Mouse (Mus musculus) MEL (cell line): Measurements from ENCODE around the gene Asic3. TPM values are rescaled to one million over a fixed set of nuclear protein-coding genes. Genes with fewer than 3 reads are reported as not detected.

Experiments
- DNase-seq: peaks from one replicate; pipeline ENCODE4 v3.0.0; 2011; ENCODE audit warnings: low read depth, low spot score
- H3K27ac ChIP-seq: 2 replicates; pipeline ENCODE4 v1.5.1; 2012; ENCODE audit warnings: low read depth, mild to moderate bottlenecking, control low read depth, low read length, moderate library complexity; ENCODE audit not compliant: control insufficient read depth
- H3K27me3 ChIP-seq, 2 experiments: fragments of 150-350 bp in 1 of 2; sonication (generic) in 1 of 2; 2 replicates each; pipeline ENCODE4 v1.6.1; 2012; ENCODE audit warnings: low read length in 2 of 2, mild to moderate bottlenecking in 2 of 2, improper control_type of control experiment in 1 of 2, moderate library complexity in 1 of 2; ENCODE audit not compliant: insufficient read depth in 2 of 2, control insufficient read depth in 1 of 2
- H3K36me3 ChIP-seq, 2 experiments: 2 replicates each; pipeline ENCODE4 v1.6.1; 2012 to 2014; ENCODE audit warnings: low read length in 2 of 2, improper control_type of control experiment in 1 of 2, inconsistent platforms in 1 of 2, mild to moderate bottlenecking in 1 of 2; ENCODE audit not compliant: insufficient read depth in 2 of 2, control insufficient read depth in 1 of 2
- H3K4me1 ChIP-seq, 2 experiments: fragments of 150-350 bp in 1 of 2; sonication (generic) in 1 of 2; 2 replicates each; pipeline ENCODE4 v1.6.1; 2012; ENCODE audit warnings: low read length in 2 of 2, improper control_type of control experiment in 1 of 2, mild to moderate bottlenecking in 1 of 2; ENCODE audit not compliant: insufficient read depth in 2 of 2, control insufficient read depth in 1 of 2
- H3K4me3 ChIP-seq, 2 experiments: fragments of 150-350 bp in 1 of 2; sonication (generic) in 1 of 2; 2 replicates each; pipeline ENCODE4 v1.5.1; 2012; ENCODE audit warnings: low read depth in 2 of 2, low read length in 2 of 2, mild to moderate bottlenecking in 2 of 2, moderate library complexity in 2 of 2, control low read depth in 1 of 2, improper control_type of control experiment in 1 of 2; ENCODE audit not compliant: control insufficient read depth in 1 of 2, insufficient read depth in 1 of 2
- H3K79me2 ChIP-seq: 2 replicates; pipeline ENCODE4 v1.6.1; 2012; ENCODE audit warnings: mild to moderate bottlenecking, low read length, moderate library complexity; ENCODE audit not compliant: control insufficient read depth, poor library complexity, insufficient read depth
- H3K9ac ChIP-seq: 2 replicates; pipeline ENCODE4 v1.6.1; 2012; ENCODE audit warnings: low read depth, mild to moderate bottlenecking, control low read depth, low read length, moderate library complexity; ENCODE audit not compliant: control insufficient read depth, poor library complexity, severe bottlenecking
- H3K9me3 ChIP-seq: fragments of 150-350 bp; sonication (generic); replicated peaks from 2 replicates; pipeline ENCODE4 v1.6.1; 2012; ENCODE audit warnings: mild to moderate bottlenecking, low read length, improper control_type of control experiment, moderate library complexity; ENCODE audit not compliant: insufficient read depth
- BHLHE40 ChIP-seq: IDR thresholded peaks from 2 replicates; pipeline ENCODE4 v1.6.1; 2012; ENCODE audit warnings: low read depth, mild to moderate bottlenecking, inconsistent platforms, low read length, improper control_type of control experiment, borderline replicate concordance
- CHD1 ChIP-seq: IDR thresholded peaks from 2 replicates; pipeline ENCODE4 v1.6.1; 2012; ENCODE audit warnings: low read depth, mild to moderate bottlenecking, inconsistent platforms, low read length, improper control_type of control experiment
- CTCF ChIP-seq, 3 experiments: IDR thresholded peaks in 2 of 3; conservative IDR thresholded peaks in 1 of 3; 2 replicates each; pipeline ENCODE4 v1.5.1; 2011 to 2012; ENCODE audit warnings: low read length in 3 of 3, low read depth in 2 of 3, mild to moderate bottlenecking in 2 of 3, improper control_type of control experiment in 1 of 3, inconsistent platforms in 1 of 3, mixed read lengths in 1 of 3, moderate library complexity in 1 of 3; ENCODE audit not compliant: control insufficient read depth in 1 of 3, insufficient read depth in 1 of 3, poor library complexity in 1 of 3, severe bottlenecking in 1 of 3
- E2F4 ChIP-seq: IDR thresholded peaks from 2 replicates; pipeline ENCODE4 v1.6.1; 2011; ENCODE audit warnings: low read depth, low read length, improper control_type of control experiment, borderline replicate concordance
- ELF1 ChIP-seq: IDR thresholded peaks from 2 replicates; pipeline ENCODE4 v1.6.1; 2014; ENCODE audit warnings: low read depth, mild to moderate bottlenecking, inconsistent platforms, low read length, improper control_type of control experiment, moderate library complexity
- EP300 ChIP-seq, 2 experiments: IDR thresholded peaks; 2 replicates each; pipeline ENCODE4 v1.6.1; 2011; ENCODE audit warnings: improper control_type of control experiment in 2 of 2, low read length in 2 of 2, low read depth in 1 of 2, mild to moderate bottlenecking in 1 of 2
- GABPA ChIP-seq: IDR thresholded peaks from 2 replicates; pipeline ENCODE4 v1.6.1; 2012; ENCODE audit warnings: low read depth, mild to moderate bottlenecking, inconsistent platforms, low read length, improper control_type of control experiment, moderate library complexity
- GATA1 ChIP-seq: IDR thresholded peaks from 2 replicates; pipeline ENCODE4 v1.6.1; 2011; ENCODE audit warnings: low read depth, low read length, improper control_type of control experiment
- HCFC1 ChIP-seq: IDR thresholded peaks from 2 replicates; pipeline ENCODE4 v1.6.1; 2012; ENCODE audit warnings: low read depth, mild to moderate bottlenecking, inconsistent platforms, low read length, improper control_type of control experiment, moderate library complexity
- JUND ChIP-seq: IDR thresholded peaks from 2 replicates; pipeline ENCODE4 v1.6.1; 2011; ENCODE audit warnings: low read depth, mild to moderate bottlenecking, improper control_type of control experiment, low read length
- MAFK ChIP-seq: IDR thresholded peaks from 2 replicates; pipeline ENCODE4 v1.6.1; 2011; ENCODE audit warnings: low read depth, mild to moderate bottlenecking, low read length, improper control_type of control experiment, borderline replicate concordance
- MAX ChIP-seq: IDR thresholded peaks from 2 replicates; pipeline ENCODE4 v1.6.1; 2011; ENCODE audit warnings: low read length, improper control_type of control experiment
- MAZ ChIP-seq: IDR thresholded peaks from 2 replicates; pipeline ENCODE4 v1.6.1; 2012; ENCODE audit warnings: low read depth, mild to moderate bottlenecking, inconsistent platforms, low read length, improper control_type of control experiment
- MEF2A ChIP-seq: IDR thresholded peaks from 2 replicates; pipeline ENCODE4 v1.6.1; 2014; ENCODE audit warnings: low read depth, mild to moderate bottlenecking, inconsistent platforms, low read length, improper control_type of control experiment; ENCODE audit not compliant: poor library complexity, insufficient replicate concordance, severe bottlenecking; ENCODE audit errors: extremely low read depth
- NELFE ChIP-seq: IDR thresholded peaks from 2 replicates; pipeline ENCODE4 v1.6.1; 2011; ENCODE audit warnings: low read depth, low read length, improper control_type of control experiment
- NRF1 ChIP-seq: IDR thresholded peaks from 2 replicates; pipeline ENCODE4 v1.6.1; 2014; ENCODE audit warnings: low read depth, mild to moderate bottlenecking, inconsistent platforms, low read length, improper control_type of control experiment, moderate library complexity; ENCODE audit not compliant: poor library complexity, insufficient read depth, severe bottlenecking
- POLR2A ChIP-seq, 2 experiments: IDR thresholded peaks; 2 replicates each; pipeline ENCODE4 v1.6.1; 2011 to 2012; ENCODE audit warnings: low read length in 2 of 2, mild to moderate bottlenecking in 2 of 2, control low read depth in 1 of 2, improper control_type of control experiment in 1 of 2, low read depth in 1 of 2, moderate library complexity in 1 of 2; ENCODE audit not compliant: control insufficient read depth in 1 of 2, insufficient read depth in 1 of 2, poor library complexity in 1 of 2
- POLR2AphosphoS2 ChIP-seq: IDR thresholded peaks from 2 replicates; pipeline ENCODE4 v1.6.1; 2011; ENCODE audit warnings: low read length, improper control_type of control experiment
- POLR2AphosphoS5 ChIP-seq: IDR thresholded peaks from 2 replicates; pipeline ENCODE4 v1.6.1; 2012; ENCODE audit warnings: low read depth, borderline replicate concordance, mild to moderate bottlenecking, inconsistent platforms, low read length, moderate library complexity, mixed read lengths
- RCOR1 ChIP-seq: IDR thresholded peaks from 2 replicates; pipeline ENCODE4 v1.6.1; 2012; ENCODE audit warnings: low read depth, mild to moderate bottlenecking, inconsistent platforms, low read length, improper control_type of control experiment
- SIN3A ChIP-seq: IDR thresholded peaks from 2 replicates; pipeline ENCODE4 v1.6.1; 2012; ENCODE audit warnings: low read length, improper control_type of control experiment, inconsistent platforms
- SMC3 ChIP-seq: IDR thresholded peaks from 2 replicates; pipeline ENCODE4 v1.6.1; 2011; ENCODE audit warnings: low read depth, low read length, improper control_type of control experiment
- TCF12 ChIP-seq: IDR thresholded peaks from 2 replicates; pipeline ENCODE4 v1.6.1; 2014; ENCODE audit warnings: low read depth, mild to moderate bottlenecking, inconsistent platforms, low read length, improper control_type of control experiment, moderate library complexity
- UBTF ChIP-seq: IDR thresholded peaks from 2 replicates; pipeline ENCODE4 v1.6.1; 2012; ENCODE audit warnings: low read depth, mild to moderate bottlenecking, inconsistent platforms, low read length, improper control_type of control experiment, moderate library complexity, borderline replicate concordance; ENCODE audit not compliant: insufficient read depth
- USF1 ChIP-seq: IDR thresholded peaks from 2 replicates; pipeline ENCODE4 v1.6.1; 2014; ENCODE audit warnings: low read depth, mild to moderate bottlenecking, inconsistent platforms, low read length, improper control_type of control experiment, moderate library complexity
- USF2 ChIP-seq, 2 experiments: IDR thresholded peaks; 2 replicates each; pipeline ENCODE4 v1.6.1; 2011 to 2012; ENCODE audit warnings: improper control_type of control experiment in 2 of 2, low read length in 2 of 2, borderline replicate concordance in 1 of 2, inconsistent platforms in 1 of 2, low read depth in 1 of 2, mild to moderate bottlenecking in 1 of 2; ENCODE audit not compliant: insufficient read depth in 1 of 2
- ZC3H11A ChIP-seq: IDR thresholded peaks from 2 replicates; pipeline ENCODE4 v1.6.1; 2012; ENCODE audit warnings: low read depth, mild to moderate bottlenecking, inconsistent platforms, low read length, improper control_type of control experiment
- ZKSCAN1 ChIP-seq: IDR thresholded peaks from 2 replicates; pipeline ENCODE4 v1.6.1; 2012; ENCODE audit warnings: low read depth, mild to moderate bottlenecking, inconsistent platforms, low read length, improper control_type of control experiment, moderate library complexity
- ZMIZ1 ChIP-seq: IDR thresholded peaks from 2 replicates; pipeline ENCODE4 v1.6.1; 2012; ENCODE audit warnings: low read depth, mild to moderate bottlenecking, inconsistent platforms, low read length, improper control_type of control experiment, moderate library complexity
- polyA plus RNA-seq, 2 experiments: library from polyadenylated mRNA; stranded (reverse) in 1 of 2; unstranded in 1 of 2; fragments of >175 nt in 1 of 2; fragments of >200 nt in 1 of 2; gene quantifications; 2 replicates each; pipeline versions ENCODE4 v1.2.1 to v1.2.4; 2012; ENCODE audit warnings: low replicate concordance in 2 of 2, low read depth in 1 of 2; ENCODE audit not compliant: insufficient read length in 2 of 2, insufficient read depth in 1 of 2, missing spikeins in 1 of 2
- total RNA-seq: library from RNA; depleted of rRNA; stranded (reverse); fragments of 300-350 nt; gene quantifications from 2 replicates; pipeline ENCODE4 v1.2.3, GENCODE M21; 2012

The Asic3 gene
- total and polyA plus RNA-seq, 3 experiments = 0.04 to 0.35 TPM; not detected in 1

- TF ChIP-seq CTCF (IDR thresholded peaks at IDR 0.05 in 2 of 3, conservative IDR thresholded peaks at IDR 0.05 in 1 of 3; ENCODE audit: control insufficient read depth in 1 of 3, insufficient read depth in 1 of 3, low read depth in 2 of 3, low read length in 3 of 3, poor library complexity in 1 of 3, severe bottlenecking in 1 of 3) = no peak
- TF ChIP-seq NRF1 = peak; percentile 63
- 0 out of 2 replicates have a peak, but pooled peaks have one; percentile 23 for TF ChIP-seq RCOR1
- TF ChIP-seq ZC3H11A = no peak
- peak; percentile 87 for TF ChIP-seq ELF1
- TF ChIP-seq E2F4 = peak; percentile 47; the same call in 1 of the 2 replicates
- no peak for TF ChIP-seq UBTF
- peak; percentile 41; the same call in 1 of the 2 replicates for TF ChIP-seq GATA1
- TF ChIP-seq JUND = no peak
- peak; percentile 85 for TF ChIP-seq ZMIZ1
- TF ChIP-seq USF1 = peak; percentile 60
- peak; percentile 57 to 91 for TF ChIP-seq POLR2A (IDR thresholded peaks at IDR 0.05; ENCODE audit: control insufficient read depth in 1 of 2, insufficient read depth in 1 of 2, low read depth in 1 of 2, low read length in 2 of 2, poor library complexity in 1 of 2)
- TF ChIP-seq SIN3A = peak; percentile 98
- TF ChIP-seq POLR2AphosphoS5 = no peak
- peak; percentile 88; the same call in 1 of the 2 replicates for TF ChIP-seq POLR2AphosphoS2
- TF ChIP-seq MAFK = no peak
- TF ChIP-seq BHLHE40 = peak; percentile 52; the same call in 1 of the 2 replicates
- TF ChIP-seq HCFC1 = peak; percentile 96
- TF ChIP-seq SMC3 = 0 out of 2 replicates have a peak, but pooled peaks have one; percentile 5
- TF ChIP-seq, all 39 proteins: peak for 25
Measured at GRCm38 (mm10) chr5:24423129-24424003, 10.2 kb downstream of the Asic3 start, which contains the start of the genes Cdk5 and Slc4a2 (continued).

GRCm38 (mm10) chr5:24424004-24424781 lies 11.0 kb downstream of the Asic3 start:
- peaks cover 14% of the 10 kb centered on the region for H3K79me2 ChIP-seq
- H3K27me3 ChIP-seq = no peaks in the 10 kb centered on the region
- DNase-seq = peak; percentile 71
- peak overlapping the region; percentile 59 to 70 for H3K4me3 ChIP-seq
- no peaks in the 10 kb centered on the region for H3K9me3 ChIP-seq
- H3K36me3 ChIP-seq = peaks cover 0 to 17% of the 10 kb centered on the region in 2 experiments; a peak in 2 of 4 replicates
- peak overlapping the region; percentile 78 for H3K9ac ChIP-seq
- H3K4me1 ChIP-seq = peaks cover 6 to 22% of the 10 kb centered on the region in 2 experiments
- H3K27ac ChIP-seq = peak overlapping the region; percentile 60
- TF ChIP-seq MAZ = 0 out of 2 replicates have a peak, but pooled peaks have one; percentile 19
- TF ChIP-seq NRF1 = no peak
- no peak for TF ChIP-seq MEF2A
- TF ChIP-seq NELFE = no peak; the same call in 1 of the 2 replicates
- no peak for TF ChIP-seq ZKSCAN1
- no peak for TF ChIP-seq GABPA
- no peak; a peak in 1 of 4 replicates for TF ChIP-seq EP300 (IDR thresholded peaks at IDR 0.05; ENCODE audit: low read depth in 1 of 2, low read length in 2 of 2)
- no peak for TF ChIP-seq TCF12
- TF ChIP-seq USF1 = peak; percentile 11; the same call in 1 of the 2 replicates
- no peak for TF ChIP-seq JUND
- no peak for TF ChIP-seq CTCF (IDR thresholded peaks at IDR 0.05 in 2 of 3, conservative IDR thresholded peaks at IDR 0.05 in 1 of 3; ENCODE audit: control insufficient read depth in 1 of 3, insufficient read depth in 1 of 3, low read depth in 2 of 3, low read length in 3 of 3, poor library complexity in 1 of 3, severe bottlenecking in 1 of 3)
- no peak for TF ChIP-seq CHD1
- 0 out of 4 replicates have a peak, but pooled peaks of 1 of the 2 experiments have one; percentile 17 for TF ChIP-seq USF2 (IDR thresholded peaks at IDR 0.05; ENCODE audit: borderline replicate concordance in 1 of 2, insufficient read depth in 1 of 2, low read depth in 1 of 2, low read length in 2 of 2)
- TF ChIP-seq MAX = peak; percentile 67; the same call in 1 of the 2 replicates
- TF ChIP-seq UBTF = no peak
- TF ChIP-seq E2F4 = no peak
